Mouse (Mus musculus) kidney, postnatal 36 days (tissue): ENCODE data around the gene Klk1b27.
A peak's percentile ranks its signal among the peaks of the same experiment; 100 is the strongest.
"Not testable (repeated sequence)": the region's sequence is repeated elsewhere in the genome, so short reads cannot be mapped to it uniquely, and the experiment has no call there.

ENCODE experiments used
- DNase-seq, 2 experiments: peaks; one replicate each; pipeline ENCODE4 v3.0.0; 2021 to 2022; ENCODE audit warnings: mixed read lengths in 2 of 2

The Klk1b27 gene

GRCm38 (mm10) chr7:44051990-44052389 lies at the start of gene Klk1b27:
Klk1b27 (plus strand) TSS chr7:44052290.
- not testable (repeated sequence) for DNase-seq

GRCm38 (mm10) chr7:44004847-44005246 lies 47.2 kb upstream of the Klk1b27 start:
- DNase-seq, result no peak

- not testable (repeated sequence) for DNase-seq
Measured at GRCm38 (mm10) chr7:44011868-44012267, 40.2 kb upstream of the Klk1b27 start, which contains the start of gene Klk1b26. Klk1b26 (plus strand) TSS chr7:44012168.

GRCm38 (mm10) chr7:44014666-44015065 lies 37.4 kb upstream of the Klk1b27 start:
- not testable (repeated sequence) for DNase-seq

GRCm38 (mm10) chr7:44015071-44015470 lies 37.0 kb upstream of the Klk1b27 start:
- no peak for DNase-seq

GRCm38 (mm10) chr7:44072117-44072516 lies 20.0 kb downstream of the Klk1b27 start:
- no peak for DNase-seq

- no peak for DNase-seq
Measured at GRCm38 (mm10) chr7:44077703-44078102, 25.6 kb downstream of the Klk1b27 start.

GRCm38 (mm10) chr7:44096111-44096510 lies 44.0 kb downstream of the Klk1b27 start:
- DNase-seq, result no peak

GRCm38 (mm10) chr7:44102028-44102427 lies 49.9 kb downstream of the Klk1b27 start, which contains the start of gene Klk1b21:
Klk1b21 (plus strand) TSS chr7:44102328.
- peak in 1 of 2 experiments; percentile 3 for DNase-seq
